Mouse (Mus musculus) MEL (cell line): ENCODE data around the gene Pgs1.

ENCODE experiments used
- CTCF ChIP-seq, 3 experiments: IDR thresholded peaks in 2 of 3; conservative IDR thresholded peaks in 1 of 3; 2 replicates each; pipeline ENCODE4 v1.5.1; 2011 to 2012; ENCODE audit warnings: low read length in 3 of 3, low read depth in 2 of 3, mild to moderate bottlenecking in 2 of 3, improper control_type of control experiment in 1 of 3, inconsistent platforms in 1 of 3, mixed read lengths in 1 of 3, moderate library complexity in 1 of 3; ENCODE audit not compliant: control insufficient read depth in 1 of 3, insufficient read depth in 1 of 3, poor library complexity in 1 of 3, severe bottlenecking in 1 of 3
- EP300 ChIP-seq, 2 experiments: IDR thresholded peaks; 2 replicates each; pipeline ENCODE4 v1.6.1; 2011; ENCODE audit warnings: improper control_type of control experiment in 2 of 2, low read length in 2 of 2, low read depth in 1 of 2, mild to moderate bottlenecking in 1 of 2
- HCFC1 ChIP-seq: IDR thresholded peaks from 2 replicates; pipeline ENCODE4 v1.6.1; 2012; ENCODE audit warnings: low read depth, mild to moderate bottlenecking, inconsistent platforms, low read length, improper control_type of control experiment, moderate library complexity
- MYC ChIP-seq: IDR thresholded peaks from 2 replicates; pipeline ENCODE4 v1.6.1; 2011; ENCODE audit warnings: low read depth, mild to moderate bottlenecking, low read length, improper control_type of control experiment, moderate library complexity
- POLR2A ChIP-seq, 2 experiments: IDR thresholded peaks; 2 replicates each; pipeline ENCODE4 v1.6.1; 2011 to 2012; ENCODE audit warnings: low read length in 2 of 2, mild to moderate bottlenecking in 2 of 2, control low read depth in 1 of 2, improper control_type of control experiment in 1 of 2, low read depth in 1 of 2, moderate library complexity in 1 of 2; ENCODE audit not compliant: control insufficient read depth in 1 of 2, insufficient read depth in 1 of 2, poor library complexity in 1 of 2
- POLR2AphosphoS5 ChIP-seq: IDR thresholded peaks from 2 replicates; pipeline ENCODE4 v1.6.1; 2012; ENCODE audit warnings: low read depth, borderline replicate concordance, mild to moderate bottlenecking, inconsistent platforms, low read length, moderate library complexity, mixed read lengths

DNA sequence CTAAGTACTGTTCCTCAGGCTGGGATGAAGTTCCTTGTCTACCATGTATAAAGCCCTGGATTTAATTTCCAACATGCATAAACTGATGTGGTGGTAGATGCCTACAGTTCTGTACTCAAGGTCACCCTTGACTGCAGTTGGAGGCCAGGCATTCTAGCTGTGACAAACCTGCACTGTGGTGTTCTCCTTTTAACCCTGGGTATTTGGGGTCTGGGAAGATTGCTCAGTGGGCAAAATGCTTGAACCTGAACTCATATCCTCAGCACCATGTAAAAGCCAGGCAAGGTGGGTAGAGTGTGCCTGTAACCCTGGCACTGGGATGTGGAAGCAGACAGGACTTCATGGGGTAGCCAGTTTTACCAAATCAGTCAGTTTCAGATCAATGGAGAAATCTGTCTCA is 25.5 kb upstream of the Pgs1 start:
- TF ChIP-seq MYC (no peak), CTCF (IDR thresholded peaks at IDR 0.05 in 2 of 3, conservative IDR thresholded peaks at IDR 0.05 in 1 of 3; ENCODE audit: control insufficient read depth in 1 of 3, insufficient read depth in 1 of 3, low read depth in 2 of 3, low read length in 3 of 3, poor library complexity in 1 of 3, severe bottlenecking in 1 of 3) (no peak), EP300 (IDR thresholded peaks at IDR 0.05; ENCODE audit: low read depth in 1 of 2, low read length in 2 of 2) (no peak), POLR2A (IDR thresholded peaks at IDR 0.05; ENCODE audit: control insufficient read depth in 1 of 2, insufficient read depth in 1 of 2, low read depth in 1 of 2, low read length in 2 of 2, poor library complexity in 1 of 2) (no peak), POLR2AphosphoS5 (no peak), HCFC1 (no peak)
